Mouse (Mus musculus) ovary, postnatal 14 days (tissue): ENCODE measurements around the gene Dirc2.

Experiments used
- DNase-seq: peaks from one replicate; pipeline ENCODE4 v3.0.0; 2022; ENCODE audit warnings: low spot score

Dirc2 gene

GRCm38 (mm10) chr16:35681327-35682108 lies 87.6 kb downstream of the Dirc2 start:
- no peak for DNase-seq

- no peak for DNase-seq
Measured at GRCm38 (mm10) chr16:35678476-35678875, 90.7 kb downstream of the Dirc2 start.

GRCm38 (mm10) chr16:35677511-35678113 lies 91.5 kb downstream of the Dirc2 start:
- no peak for DNase-seq

DNA sequence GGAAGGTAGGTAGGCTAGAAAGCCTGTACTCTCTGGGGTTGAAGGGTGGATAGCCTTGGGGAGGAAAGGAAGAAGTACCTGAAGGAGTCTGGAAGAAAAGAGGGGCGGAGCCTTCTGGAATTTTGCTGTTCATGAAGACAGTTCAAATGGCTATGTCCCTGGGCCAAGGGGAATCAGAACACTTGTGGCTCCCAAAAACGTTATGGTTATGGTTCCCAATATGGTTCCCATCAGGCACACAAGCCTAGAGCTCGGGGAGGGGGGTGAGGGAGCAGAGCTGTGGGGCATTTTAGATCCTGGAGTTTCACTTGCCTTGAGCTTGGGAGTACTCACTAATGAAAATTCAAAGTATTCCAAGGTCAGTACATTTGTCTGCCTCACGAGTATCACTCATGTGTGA lies 104.3 kb downstream of the Dirc2 start:
- DNase-seq, result no peak

GRCm38 (mm10) chr16:35663831-35664414 lies 105.2 kb downstream of the Dirc2 start:
- no peak for DNase-seq

DNA sequence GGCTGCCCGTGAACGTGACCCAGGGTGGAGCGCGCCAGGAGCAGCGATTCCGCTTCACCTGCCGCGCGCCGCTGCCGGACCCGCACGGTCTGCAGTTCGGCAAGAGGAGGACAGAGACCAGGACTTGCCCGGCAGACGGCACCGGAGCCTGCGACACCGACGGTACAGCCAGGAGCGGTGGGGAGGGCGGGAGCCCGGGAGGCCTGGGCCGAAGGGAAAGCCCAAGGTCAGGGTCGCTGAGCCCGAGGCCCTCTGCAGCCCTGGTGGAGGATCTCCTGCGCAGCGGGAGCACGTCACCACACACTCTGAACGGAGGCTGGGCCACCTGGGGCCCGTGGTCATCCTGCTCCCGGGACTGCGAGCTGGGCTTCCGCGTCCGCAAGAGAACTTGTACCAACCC lies 108.9 kb downstream of the Dirc2 start:
- no peak for DNase-seq

- no peak for DNase-seq
Measured at GRCm38 (mm10) chr16:35653951-35654350, 115.2 kb downstream of the Dirc2 start.

GRCm38 (mm10) chr16:35652706-35653105 lies 116.5 kb downstream of the Dirc2 start:
- DNase-seq, result no peak

- DNase-seq, result no peak
Measured at GRCm38 (mm10) chr16:35652206-35652605, 117.0 kb downstream of the Dirc2 start.

DNA sequence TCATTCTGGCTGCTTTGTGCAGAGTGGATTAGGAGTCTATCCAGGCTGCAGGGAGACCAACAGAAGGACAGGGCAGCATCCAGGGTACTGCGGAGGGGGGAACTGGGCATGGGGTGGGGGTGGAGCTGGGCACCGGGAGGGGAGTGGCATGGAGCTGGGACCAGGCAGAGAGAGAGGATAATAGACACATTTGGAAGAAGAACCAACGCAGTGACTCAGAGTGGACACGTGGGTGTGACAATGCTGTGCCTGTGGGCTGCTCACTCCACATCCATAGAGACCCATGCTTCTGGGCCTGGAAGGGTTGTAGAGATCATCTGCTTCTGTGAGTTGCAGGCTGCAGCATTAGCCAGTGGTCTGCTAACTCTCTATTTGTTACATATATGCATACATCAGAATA lies 120.3 kb downstream of the Dirc2 start:
- no peak for DNase-seq
